Mouse (Mus musculus): ENCODE measurements around the gene Plxnb1. TPM values are rescaled to one million over a fixed set of nuclear protein-coding genes. Genes with fewer than 3 reads are reported as not detected.

Gene Plxnb1
- polyA plus RNA-seq, 1 experiment from 2014 or later = 14.2 TPM

GRCm38 (mm10) chr9:109055271-109056030 lies 39.7 kb upstream of the Plxnb1 start:
- H3K27me3 ChIP-seq (ENCODE audit: insufficient read depth, poor library complexity, severe bottlenecking) = no peaks in the 10 kb centered on the region
- no peaks in the 10 kb centered on the region for H3K9me3 ChIP-seq
- H3K4me3 ChIP-seq = peak overlapping the region; percentile 40; the same call in 1 of the 2 replicates
- 83% methylated on average over 12 of the region's 12 CpGs for WGBS
- H3K36me3 ChIP-seq = peaks cover 61% of the 10 kb centered on the region
- DNase-seq (ENCODE audit: low spot score) = no peak
- peaks cover 39% of the 10 kb centered on the region for H3K4me1 ChIP-seq
- peak overlapping the region; percentile 85 for H3K27ac ChIP-seq

GRCm38 (mm10) chr9:109056081-109056690 lies 39.0 kb upstream of the Plxnb1 start:
- Histone ChIP-seq H3K4me1 (peaks cover 39% of the 10 kb centered on the region), H3K27ac (no peak overlapping the region), H3K36me3 (peaks cover 59% of the 10 kb centered on the region), H3K4me3 (no peak overlapping the region), H3K27me3 (ENCODE audit: insufficient read depth, poor library complexity, severe bottlenecking) (no peaks in the 10 kb centered on the region), H3K9me3 (no peaks in the 10 kb centered on the region)
- no peak for DNase-seq (ENCODE audit: low spot score)
- 87% methylated on average over 17 of the region's 17 CpGs for WGBS

GRCm38 (mm10) chr9:109056916-109057315 lies 38.3 kb upstream of the Plxnb1 start:
- DNase-seq (ENCODE audit: low spot score) = no peak
- H3K4me1 ChIP-seq = peaks cover 39% of the 10 kb centered on the region
- no peak overlapping the region for H3K27ac ChIP-seq
- no peaks in the 10 kb centered on the region for H3K9me3 ChIP-seq
- H3K4me3 ChIP-seq = no peak overlapping the region
- H3K27me3 ChIP-seq (ENCODE audit: insufficient read depth, poor library complexity, severe bottlenecking) = no peaks in the 10 kb centered on the region
- WGBS = 88% methylated on average over 4 of the region's 4 CpGs
- peaks cover 56% of the 10 kb centered on the region for H3K36me3 ChIP-seq

- no peak for DNase-seq (ENCODE audit: low spot score)
- Histone ChIP-seq H3K4me3 (no peak overlapping the region), H3K27me3 (ENCODE audit: insufficient read depth, poor library complexity, severe bottlenecking) (no peaks in the 10 kb centered on the region), H3K4me1 (peaks cover 39% of the 10 kb centered on the region), H3K9me3 (no peaks in the 10 kb centered on the region), H3K27ac (no peak overlapping the region), H3K36me3 (peaks cover 58% of the 10 kb centered on the region)
- 89% methylated on average over 5 of the region's 5 CpGs for WGBS
These were observed 37.6 kb upstream of the Plxnb1 start for GRCm38 (mm10) chr9:109057543-109057942.

- Histone ChIP-seq H3K9me3 (no peaks in the 10 kb centered on the region), H3K4me1 (peaks cover 39% of the 10 kb centered on the region), H3K36me3 (peaks cover 60% of the 10 kb centered on the region), H3K27me3 (ENCODE audit: insufficient read depth, poor library complexity, severe bottlenecking) (no peaks in the 10 kb centered on the region), H3K4me3 (peak overlapping the region; percentile 52), H3K27ac (peak overlapping the region; percentile 90; the same call in 1 of the 2 replicates)
- no peak for DNase-seq (ENCODE audit: low spot score)
- 92% methylated on average over 19 of the region's 19 CpGs for WGBS
These were observed 37.0 kb upstream of the Plxnb1 start for GRCm38 (mm10) chr9:109058006-109058765.

- H3K36me3 ChIP-seq = peaks cover 70% of the 10 kb centered on the region
- 14% methylated on average over 15 of the region's 15 CpGs for WGBS
- no peaks in the 10 kb centered on the region for H3K27me3 ChIP-seq (ENCODE audit: insufficient read depth, poor library complexity, severe bottlenecking)
- H3K4me3 ChIP-seq = peak within 1 kb of the TSS; percentile 52
- no peaks in the 10 kb centered on the region for H3K9me3 ChIP-seq
- DNase-seq (ENCODE audit: low spot score) = peak; percentile 93
- H3K4me1 ChIP-seq = peaks cover 33% of the 10 kb centered on the region
- H3K27ac ChIP-seq = peak within 1 kb of the TSS; percentile 90
These were observed 35.9 kb upstream of the Plxnb1 start, which contains the start of gene Trex1 for GRCm38 (mm10) chr9:109059136-109059903. TSS of gene Trex1 (minus strand) at chr9:109059734.

- Histone ChIP-seq H3K27me3 (ENCODE audit: insufficient read depth, poor library complexity, severe bottlenecking) (no peaks in the 10 kb centered on the region), H3K36me3 (peaks cover 80% of the 10 kb centered on the region), H3K4me3 (no peak overlapping the region), H3K27ac (peak overlapping the region; percentile 90; the same call in 1 of the 2 replicates), H3K4me1 (peaks cover 25% of the 10 kb centered on the region), H3K9me3 (no peaks in the 10 kb centered on the region)
- 93% methylated on average over 16 of the region's 16 CpGs for WGBS
- no peak for DNase-seq (ENCODE audit: low spot score)
These were observed 34.8 kb upstream of the Plxnb1 start for GRCm38 (mm10) chr9:109060184-109060897.

GRCm38 (mm10) chr9:109060898-109061295 lies 34.3 kb upstream of the Plxnb1 start:
- H3K36me3 ChIP-seq = peaks cover 81% of the 10 kb centered on the region

GRCm38 (mm10) chr9:109068095-109068735 lies 27.0 kb upstream of the Plxnb1 start:
- Histone ChIP-seq H3K4me3 (no peak overlapping the region), H3K36me3 (peaks cover 86% of the 10 kb centered on the region), H3K27ac (no peak overlapping the region), H3K4me1 (peaks cover 7% of the 10 kb centered on the region), H3K9me3 (no peaks in the 10 kb centered on the region), H3K27me3 (ENCODE audit: insufficient read depth, poor library complexity, severe bottlenecking) (no peaks in the 10 kb centered on the region)
- DNase-seq (ENCODE audit: low spot score) = no peak
- WGBS = 89% methylated on average over 3 of the region's 3 CpGs

More at GRCm38 (mm10) chr9:109060898-109061295, 34.3 kb upstream of the Plxnb1 start:
- H3K27me3 ChIP-seq (ENCODE audit: insufficient read depth, poor library complexity, severe bottlenecking) = no peaks in the 10 kb centered on the region
- no peak for DNase-seq (ENCODE audit: low spot score)
- no peak overlapping the region for H3K4me3 ChIP-seq
- 85% methylated on average over 5 of the region's 5 CpGs for WGBS
- H3K9me3 ChIP-seq = no peaks in the 10 kb centered on the region
- peaks cover 22% of the 10 kb centered on the region for H3K4me1 ChIP-seq
- no peak overlapping the region for H3K27ac ChIP-seq

GRCm38 (mm10) chr9:109073661-109074573 lies 21.3 kb upstream of the Plxnb1 start, which contains the start of gene Atrip:
TSS of gene Atrip (minus strand) at chr9:109074124.
- Histone ChIP-seq H3K4me3 (peak within 1 kb of the TSS; percentile 79), H3K27ac (peak within 1 kb of the TSS; percentile 93), H3K27me3 (ENCODE audit: insufficient read depth, poor library complexity, severe bottlenecking) (no peaks in the 10 kb centered on the region), H3K36me3 (peaks cover 33% of the 10 kb centered on the region), H3K9me3 (no peaks in the 10 kb centered on the region), H3K4me1 (peaks cover 18% of the 10 kb centered on the region)
- DNase-seq (ENCODE audit: low spot score) = peak; percentile 96
- under 1% methylated on average over 57 of the region's 57 CpGs for WGBS

GRCm38 (mm10) chr9:109080516-109080915 lies 14.7 kb upstream of the Plxnb1 start:
- Histone ChIP-seq H3K4me3 (no peak overlapping the region), H3K27me3 (ENCODE audit: insufficient read depth, poor library complexity, severe bottlenecking) (no peaks in the 10 kb centered on the region), H3K36me3 (peaks cover 21% of the 10 kb centered on the region), H3K4me1 (peaks cover 22% of the 10 kb centered on the region), H3K9me3 (no peaks in the 10 kb centered on the region), H3K27ac (no peak overlapping the region)
- 89% methylated on average over 3 of the region's 3 CpGs for WGBS
- no peak for DNase-seq (ENCODE audit: low spot score)

All from heart, embryonic 10.5 days (tissue).